Mouse (Mus musculus) limb, embryonic 10.5 days (tissue): ENCODE measurements around the gene 4930507D05Rik. TPM values are rescaled to one million over a fixed set of nuclear protein-coding genes. Genes with fewer than 3 reads are reported as not detected.
"Not testable (repeated sequence)": the region's sequence is repeated elsewhere in the genome, so short reads cannot be mapped to it uniquely, and the experiment has no call there.

ENCODE experiments used
- DNase-seq: peaks from one replicate; pipeline ENCODE4 v3.0.0-alpha.2; 2017; ENCODE audit warnings: low spot score
- H3K27ac ChIP-seq: fragments of 300-500 bp; sonication (generic); 2 replicates; pipeline ENCODE4 v1.5.1; 2016; ENCODE audit warnings: mild to moderate bottlenecking
- H3K27me3 ChIP-seq: fragments of 300-500 bp; sonication (generic); 2 replicates; pipeline ENCODE4 v1.6.1; 2016; ENCODE audit warnings: low read depth, mild to moderate bottlenecking; ENCODE audit not compliant: poor library complexity, severe bottlenecking
- H3K36me3 ChIP-seq: fragments of 300-500 bp; sonication (generic); 2 replicates; pipeline ENCODE4 v1.6.1; 2016; ENCODE audit warnings: mild to moderate bottlenecking, moderate library complexity
- H3K4me1 ChIP-seq: fragments of 300-500 bp; sonication (generic); 2 replicates; pipeline ENCODE4 v1.6.1; 2016
- H3K4me3 ChIP-seq: fragments of 300-500 bp; sonication (generic); 2 replicates; pipeline ENCODE4 v1.5.1; 2016; ENCODE audit warnings: mild to moderate bottlenecking, moderate library complexity
- H3K9me3 ChIP-seq: fragments of 300-500 bp; sonication (generic); replicated peaks from 2 replicates; pipeline ENCODE4 v1.6.1; 2016; ENCODE audit warnings: mild to moderate bottlenecking
- WGBS: fragments of 180-500 bp; shearing (Covaris S2); methylation state at CpG from one replicate; pipeline ENCODE4 v1.1.7; 2016; 5-methylcytosine and 5-hydroxymethylcytosine counted together
- polyA plus RNA-seq: library from polyadenylated mRNA; unstranded; fragments of >200 nt; fragmentation: Nextera tagmentation; extraction: Ambion mirVana; gene quantifications from 2 replicates; pipeline ENCODE4 v1.2.1, GENCODE M21; 2016

Gene 4930507D05Rik
- polyA plus RNA-seq, 1 experiment from 2014 or later, result 0.89 TPM

GRCm38 (mm10) chr10:62422255-62422654 lies 27.0 kb upstream of the 4930507D05Rik start, which contains the start of gene Hkdc1:
Gene Hkdc1 (minus strand): TSS chr10:62422491.
- Histone ChIP-seq H3K27ac (peak within 1 kb of the TSS; percentile 22; the same call in 1 of the 2 replicates), H3K9me3 (no peaks in the 10 kb centered on the region), H3K4me3 (no peak within 1 kb of the TSS), H3K36me3 (no peaks in the 10 kb centered on the region), H3K4me1 (peaks cover 23% of the 10 kb centered on the region), H3K27me3 (peaks cover 3% of the 10 kb centered on the region; the same call in 1 of the 2 replicates)
- WGBS, result 50% methylated on average over 15 of the region's 15 CpGs
- DNase-seq, result peak; percentile 54

DNA sequence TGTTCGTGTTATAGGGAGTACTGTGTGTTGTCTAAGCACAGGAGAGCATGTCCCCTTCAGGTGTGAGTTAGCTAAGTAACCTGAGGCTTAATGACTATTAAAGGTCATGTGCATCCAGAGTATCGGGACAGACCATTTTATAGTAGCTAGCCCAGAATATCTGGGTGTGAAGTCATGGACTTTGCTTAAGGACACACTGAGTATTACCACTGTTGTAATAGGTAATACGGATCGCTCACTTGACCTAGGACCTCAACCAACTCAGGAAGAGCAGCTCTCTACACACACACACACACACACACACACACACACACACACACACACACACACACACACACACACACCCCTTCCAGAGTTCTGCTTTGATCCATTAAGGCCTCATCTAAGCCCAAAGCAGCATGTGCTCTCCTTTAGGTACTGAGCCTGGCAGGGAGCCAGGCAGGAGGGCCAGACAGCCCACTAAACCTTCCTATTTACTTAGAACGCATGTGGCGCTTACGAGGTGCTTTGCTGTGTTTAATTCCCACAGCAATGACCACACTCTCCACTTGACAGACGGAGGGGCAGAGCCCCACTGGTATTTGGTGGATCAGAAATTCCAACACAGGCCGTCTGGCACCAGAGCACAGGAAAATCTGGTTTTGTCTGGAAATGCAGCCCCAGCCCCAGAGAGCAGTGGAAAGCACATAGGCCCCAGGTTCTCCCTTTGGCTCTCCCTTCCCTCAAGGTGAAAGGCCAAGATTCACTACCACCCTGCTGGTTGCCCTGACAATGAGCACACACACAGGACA lies 24.0 kb upstream of the 4930507D05Rik start:
- peaks cover 20% of the 10 kb centered on the region for H3K4me1 ChIP-seq
- WGBS, result 56% methylated on average over 9 of the region's 9 CpGs
- H3K36me3 ChIP-seq, result peaks cover 28% of the 10 kb centered on the region
- H3K4me3 ChIP-seq, result no peak overlapping the region
- no peaks in the 10 kb centered on the region for H3K27me3 ChIP-seq
- no peaks in the 10 kb centered on the region for H3K9me3 ChIP-seq
- DNase-seq, result no peak
- no peak overlapping the region; the same call in 1 of the 2 replicates for H3K27ac ChIP-seq

DNA sequence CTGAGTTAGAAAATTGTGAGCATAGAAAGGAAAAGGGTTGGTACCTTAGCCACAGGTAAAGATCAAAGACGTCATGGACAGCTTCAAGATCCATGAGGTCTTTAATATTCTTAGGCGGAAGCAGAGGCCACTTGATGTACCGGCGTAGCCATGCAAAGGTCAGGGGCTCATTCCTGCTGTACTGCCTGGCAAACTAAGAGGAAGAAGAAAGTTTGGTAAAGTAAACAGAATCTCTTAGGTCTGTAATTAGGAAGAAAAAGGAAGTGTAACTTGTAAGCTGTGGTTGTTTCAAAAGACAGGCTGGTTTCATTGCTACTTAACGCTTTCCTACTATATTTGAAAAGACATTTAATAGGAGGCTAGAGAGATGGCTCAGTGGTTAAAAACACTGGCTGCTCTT lies 18.9 kb upstream of the 4930507D05Rik start:
- 93% methylated on average over 5 of the region's 5 CpGs for WGBS
- peaks cover 80% of the 10 kb centered on the region for H3K36me3 ChIP-seq
- H3K4me1 ChIP-seq, result peaks cover 6% of the 10 kb centered on the region
- H3K4me3 ChIP-seq, result no peak overlapping the region
- H3K9me3 ChIP-seq, result no peaks in the 10 kb centered on the region
- no peaks in the 10 kb centered on the region for H3K27me3 ChIP-seq
- H3K27ac ChIP-seq, result no peak overlapping the region
- no peak for DNase-seq

DNA sequence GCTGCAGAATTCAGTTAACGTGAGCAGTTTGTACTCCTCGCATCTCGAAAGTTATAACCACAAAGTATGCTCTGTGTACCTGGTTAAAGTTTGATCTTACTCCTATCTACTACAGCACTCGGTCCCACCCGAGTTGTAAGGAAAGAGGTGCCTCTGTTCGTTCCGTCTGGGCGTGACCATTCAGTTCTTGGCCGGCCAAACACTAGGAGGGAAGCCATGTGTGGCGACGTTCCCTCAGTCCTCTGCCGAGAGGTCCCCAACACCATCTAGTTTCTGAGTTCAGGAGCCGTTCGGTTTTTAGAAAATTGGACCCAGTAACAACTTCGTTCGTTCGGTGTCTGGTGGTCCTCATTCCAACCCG lies 971 bp downstream of the 4930507D05Rik start:
- DNase-seq, result no peak
- Histone ChIP-seq H3K4me1 (peaks cover 14% of the 10 kb centered on the region), H3K36me3 (peaks cover 31% of the 10 kb centered on the region), H3K4me3 (peak overlapping the region; percentile 100), H3K27ac (peak overlapping the region; percentile 99), H3K9me3 (no peaks in the 10 kb centered on the region), H3K27me3 (no peaks in the 10 kb centered on the region)
- WGBS, result 36% methylated on average over 18 of the region's 18 CpGs

GRCm38 (mm10) chr10:62452001-62452400 lies 2.7 kb downstream of the 4930507D05Rik start:
- H3K36me3 ChIP-seq, result peaks cover 31% of the 10 kb centered on the region
- H3K4me3 ChIP-seq, DNase-seq, H3K27ac ChIP-seq, H3K9me3 ChIP-seq, H3K27me3 ChIP-seq: not testable (repeated sequence)
- 70% methylated on average over 11 of the region's 11 CpGs for WGBS
- peaks cover 14% of the 10 kb centered on the region for H3K4me1 ChIP-seq

GRCm38 (mm10) chr10:62461321-62461720 lies 12.0 kb downstream of the 4930507D05Rik start:
- no peaks in the 10 kb centered on the region for H3K27me3 ChIP-seq
- H3K4me3 ChIP-seq, result no peak overlapping the region
- peaks cover 72% of the 10 kb centered on the region for H3K36me3 ChIP-seq
- no peak overlapping the region for H3K27ac ChIP-seq
- no peak for DNase-seq
- no peaks in the 10 kb centered on the region for H3K4me1 ChIP-seq
- H3K9me3 ChIP-seq, result no peaks in the 10 kb centered on the region

- WGBS, result 94% methylated on average over 4 of the region's 4 CpGs
- Histone ChIP-seq H3K27me3 (no peaks in the 10 kb centered on the region), H3K4me1 (no peaks in the 10 kb centered on the region)
Measured at GRCm38 (mm10) chr10:62469736-62470135, 20.4 kb downstream of the 4930507D05Rik start.

DNA sequence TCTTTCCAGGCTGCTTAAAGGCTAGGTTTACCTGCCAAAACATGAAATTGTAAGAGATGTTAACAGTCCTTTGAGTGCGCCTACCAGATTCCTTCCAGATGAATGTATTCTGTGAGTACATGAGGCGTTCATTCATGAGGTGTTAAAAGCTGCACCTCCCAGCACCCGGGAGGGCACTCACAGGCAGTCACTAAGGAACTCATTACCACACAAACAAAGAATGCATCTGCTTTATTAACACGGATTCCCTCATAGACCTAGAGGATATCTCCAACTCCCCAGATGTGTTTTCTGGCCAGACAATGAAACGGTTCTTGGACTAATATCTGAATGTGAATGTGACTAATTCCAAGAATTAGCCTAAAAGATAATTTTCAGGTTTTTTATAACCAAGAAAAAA lies 21.8 kb downstream of the 4930507D05Rik start:
- WGBS, result 68% methylated on average over 5 of the region's 5 CpGs
- Histone ChIP-seq H3K27me3 (no peaks in the 10 kb centered on the region), H3K36me3 (peaks cover 22% of the 10 kb centered on the region), H3K4me1 (no peaks in the 10 kb centered on the region), H3K4me3 (no peak overlapping the region), H3K27ac (no peak overlapping the region), H3K9me3 (no peaks in the 10 kb centered on the region)
- DNase-seq, result no peak

More at GRCm38 (mm10) chr10:62469736-62470135, 20.4 kb downstream of the 4930507D05Rik start:
- no peak overlapping the region for H3K4me3 ChIP-seq
- DNase-seq, result no peak
- H3K27ac ChIP-seq, result no peak overlapping the region
- H3K9me3 ChIP-seq, result no peaks in the 10 kb centered on the region
- peaks cover 24% of the 10 kb centered on the region for H3K36me3 ChIP-seq

DNA sequence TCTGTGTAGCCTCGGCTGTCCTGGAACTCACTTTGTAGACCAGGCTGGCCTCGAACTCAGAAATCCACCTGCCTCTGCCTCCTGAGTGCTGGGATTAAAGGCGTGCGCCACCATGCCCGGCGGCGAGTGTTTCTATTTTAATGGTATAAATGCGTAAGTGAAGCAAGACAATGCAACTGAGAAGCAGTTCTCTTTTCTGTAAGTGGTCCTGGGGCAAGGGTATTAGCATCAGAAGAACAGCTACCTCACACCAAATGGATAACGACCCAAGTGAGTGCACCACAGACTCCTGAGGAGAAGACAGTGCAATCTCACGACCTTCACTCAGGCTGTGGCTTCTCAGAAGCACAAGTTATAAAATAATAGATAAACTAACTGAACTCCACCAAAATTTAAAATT lies 25.7 kb downstream of the 4930507D05Rik start:
- Histone ChIP-seq H3K4me1 (no peaks in the 10 kb centered on the region), H3K36me3 (peaks cover 11% of the 10 kb centered on the region), H3K9me3 (no peaks in the 10 kb centered on the region), H3K4me3 (no peak overlapping the region), H3K27me3 (no peaks in the 10 kb centered on the region), H3K27ac (no peak overlapping the region)
- 93% methylated on average over 10 of the region's 10 CpGs for WGBS
- DNase-seq, result no peak

DNA sequence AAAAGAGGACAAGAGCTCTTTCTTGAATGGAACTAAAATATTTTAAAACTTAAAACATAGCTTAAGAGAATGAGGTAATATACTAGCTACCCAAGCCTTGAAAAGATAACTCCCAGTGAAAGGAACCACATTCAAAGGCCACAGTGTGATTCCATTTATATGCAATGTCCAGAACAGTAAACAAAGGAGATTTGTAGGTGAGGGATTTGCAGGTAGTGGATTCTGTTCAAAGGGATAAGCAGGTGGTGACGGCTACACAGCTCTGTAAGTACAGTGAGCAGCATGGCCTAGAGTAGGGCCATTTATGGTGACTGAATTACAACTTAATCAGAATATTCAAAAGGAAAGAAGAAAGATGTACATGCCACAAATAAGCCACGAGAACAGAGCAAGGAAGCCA lies 27.7 kb downstream of the 4930507D05Rik start:
- Histone ChIP-seq H3K4me3 (no peak overlapping the region), H3K27me3 (no peaks in the 10 kb centered on the region), H3K36me3 (peaks cover 11% of the 10 kb centered on the region), H3K4me1 (no peaks in the 10 kb centered on the region), H3K9me3 (no peaks in the 10 kb centered on the region), H3K27ac (no peak overlapping the region)
- no peak for DNase-seq
- WGBS, result 94% methylated on average over 2 of the region's 2 CpGs

- WGBS, result 54% methylated on average over 7 of the region's 7 CpGs
- no peaks in the 10 kb centered on the region for H3K27me3 ChIP-seq
- H3K36me3 ChIP-seq, result peaks cover 6% of the 10 kb centered on the region; the same call in 1 of the 2 replicates
- no peaks in the 10 kb centered on the region for H3K9me3 ChIP-seq
- peaks cover 4% of the 10 kb centered on the region; the same call in 1 of the 2 replicates for H3K4me1 ChIP-seq
- H3K27ac ChIP-seq, result no peak overlapping the region
- no peak overlapping the region for H3K4me3 ChIP-seq
- DNase-seq, result no peak
Measured at GRCm38 (mm10) chr10:62481108-62481852, 32.0 kb downstream of the 4930507D05Rik start.

GRCm38 (mm10) chr10:62485878-62486582 lies 36.7 kb downstream of the 4930507D05Rik start:
- H3K4me3 ChIP-seq, result peak overlapping the region; percentile 97
- H3K27ac ChIP-seq, result peak overlapping the region; percentile 88
- DNase-seq, result no peak
- no peaks in the 10 kb centered on the region for H3K36me3 ChIP-seq
- H3K9me3 ChIP-seq, result no peaks in the 10 kb centered on the region
- H3K27me3 ChIP-seq, result no peaks in the 10 kb centered on the region
- WGBS, result under 1% methylated on average over 48 of the region's 48 CpGs
- peaks cover 11% of the 10 kb centered on the region for H3K4me1 ChIP-seq
